Mouse (Mus musculus) intestine, embryonic 16.5 days (tissue): Measurements from ENCODE around the gene Gm10645. TPM values are rescaled to one million over a fixed set of nuclear protein-coding genes. Genes with fewer than 3 reads are reported as not detected.

ENCODE experiments used
- polyA plus RNA-seq: library from polyadenylated mRNA; unstranded; fragments of >200 nt; fragmentation: Nextera tagmentation; extraction: Ambion mirVana; gene quantifications from 2 replicates; pipeline ENCODE4 v1.2.1, GENCODE M21; 2015

Gm10645 gene
- polyA plus RNA-seq, 1 experiment from 2014 or later, result 0.43 TPM

Other genes starting within 250 kb of the Gm10645 start
- 1.3 and 1.6 TPM in 2 replicates for gene Tbc1d9, start 818 bp downstream of the Gm10645 start, polyA plus RNA-seq
- gene Ucp1, start 124.2 kb upstream of the Gm10645 start, polyA plus RNA-seq, result not detected in 2 replicates
- 10.0 and 11.6 TPM in 2 replicates for gene Elmod2, start 166.3 kb upstream of the Gm10645 start, polyA plus RNA-seq
- gene Mgat4d, start 182.3 kb upstream of the Gm10645 start, polyA plus RNA-seq, result not detected in 2 replicates
- gene Clgn, start 223.7 kb upstream of the Gm10645 start, polyA plus RNA-seq, result 0.23 and 0.33 TPM in 2 replicates